Mouse (Mus musculus) midbrain, embryonic 13.5 days (tissue): Measurements from ENCODE around the gene Tmem135. TPM values are rescaled to one million over a fixed set of nuclear protein-coding genes. Genes with fewer than 3 reads are reported as not detected.

Experiments used
- ATAC-seq: fragments of 200-750 bp; cut with Nextera tagmentation; 2 replicates; pipeline ENCODE4 v1.8.0; 2017; ENCODE audit warnings: mild to moderate bottlenecking, moderate TSS enrichment, moderate library complexity
- H3K27ac ChIP-seq: fragments of 300-500 bp; sonication (generic); 2 replicates; pipeline ENCODE4 v1.5.1; 2015; ENCODE audit warnings: inconsistent platforms, mild to moderate bottlenecking, moderate library complexity
- H3K27me3 ChIP-seq: fragments of 300-500 bp; sonication (generic); 2 replicates; pipeline ENCODE4 v1.6.1; 2015; ENCODE audit warnings: mild to moderate bottlenecking, inconsistent platforms
- H3K36me3 ChIP-seq: fragments of 300-500 bp; sonication (generic); 2 replicates; pipeline ENCODE4 v1.6.1; 2015; ENCODE audit warnings: mild to moderate bottlenecking, inconsistent platforms
- H3K4me1 ChIP-seq: fragments of 300-500 bp; sonication (generic); replicated peaks from 2 replicates; pipeline ENCODE4 v1.6.1; 2015; ENCODE audit warnings: inconsistent platforms
- H3K4me2 ChIP-seq: fragments of 300-500 bp; sonication (generic); replicated peaks from 2 replicates; pipeline ENCODE4 v1.6.1; 2015; ENCODE audit warnings: moderate library complexity, mild to moderate bottlenecking, inconsistent platforms
- H3K4me3 ChIP-seq: fragments of 300-500 bp; sonication (generic); replicated peaks from 2 replicates; pipeline ENCODE4 v1.5.1; 2015; ENCODE audit warnings: mild to moderate bottlenecking, inconsistent platforms
- H3K9ac ChIP-seq: fragments of 300-500 bp; sonication (generic); replicated peaks from 2 replicates; pipeline ENCODE4 v1.6.1; 2015; ENCODE audit warnings: mild to moderate bottlenecking, inconsistent platforms
- H3K9me3 ChIP-seq: fragments of 300-500 bp; sonication (generic); 2 replicates; pipeline ENCODE4 v1.6.1; 2016; ENCODE audit warnings: mild to moderate bottlenecking, inconsistent platforms
- WGBS: fragments of 180-500 bp; shearing (Covaris S2); methylation state at CpG from one replicate; pipeline ENCODE4 v1.1.7; 2015; 5-methylcytosine and 5-hydroxymethylcytosine counted together
- polyA plus RNA-seq: library from polyadenylated mRNA; unstranded; fragments of >200 nt; fragmentation: Nextera tagmentation; extraction: Ambion mirVana; gene quantifications from 2 replicates; pipeline ENCODE4 v1.2.1, GENCODE M21; 2015

Tmem135 gene
- polyA plus RNA-seq, 1 experiment from 2014 or later = 21.4 TPM

DNA sequence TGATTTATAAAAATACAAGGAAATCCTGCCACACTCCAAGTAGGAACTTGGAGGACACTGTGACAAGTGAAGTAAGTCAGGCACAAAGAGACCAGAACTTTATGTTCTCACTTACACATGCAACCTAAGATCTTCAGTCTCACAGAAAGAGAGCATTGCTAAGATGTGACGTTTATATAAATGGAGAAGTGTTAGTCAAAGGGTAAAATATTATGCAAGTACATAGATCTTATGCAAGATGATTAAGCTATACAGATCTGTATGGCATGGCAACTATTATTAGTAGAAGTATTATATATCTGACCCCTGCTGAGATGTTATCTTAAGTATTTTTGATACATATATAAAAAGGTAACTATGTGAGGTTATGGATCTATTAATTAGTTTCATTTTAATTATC, 8.6 kb downstream of the Tmem135 start:
- WGBS = 80% methylated on average over 1 of the region's 1 CpGs
- no peak overlapping the region for H3K9ac ChIP-seq
- H3K4me2 ChIP-seq = no peak overlapping the region
- no peak overlapping the region for H3K27ac ChIP-seq
- no peaks in the 10 kb centered on the region for H3K9me3 ChIP-seq
- H3K36me3 ChIP-seq = no peaks in the 10 kb centered on the region
- no peaks in the 10 kb centered on the region for H3K4me1 ChIP-seq
- H3K4me3 ChIP-seq = no peak overlapping the region
- ATAC-seq = no peak
- H3K27me3 ChIP-seq = peaks cover 9% of the 10 kb centered on the region; the same call in 1 of the 2 replicates

- H3K4me2 ChIP-seq = no peak overlapping the region
- no peaks in the 10 kb centered on the region for H3K4me1 ChIP-seq
- H3K4me3 ChIP-seq = no peak overlapping the region
- H3K27me3 ChIP-seq = no peaks in the 10 kb centered on the region
- H3K27ac ChIP-seq = no peak overlapping the region
- 96% methylated on average over 1 of the region's 1 CpGs for WGBS
- H3K9me3 ChIP-seq = no peaks in the 10 kb centered on the region
- no peak overlapping the region for H3K9ac ChIP-seq
- ATAC-seq = no peak
- H3K36me3 ChIP-seq = no peaks in the 10 kb centered on the region
Measured at GRCm38 (mm10) chr7:89392825-89393224, 11.2 kb downstream of the Tmem135 start.

DNA sequence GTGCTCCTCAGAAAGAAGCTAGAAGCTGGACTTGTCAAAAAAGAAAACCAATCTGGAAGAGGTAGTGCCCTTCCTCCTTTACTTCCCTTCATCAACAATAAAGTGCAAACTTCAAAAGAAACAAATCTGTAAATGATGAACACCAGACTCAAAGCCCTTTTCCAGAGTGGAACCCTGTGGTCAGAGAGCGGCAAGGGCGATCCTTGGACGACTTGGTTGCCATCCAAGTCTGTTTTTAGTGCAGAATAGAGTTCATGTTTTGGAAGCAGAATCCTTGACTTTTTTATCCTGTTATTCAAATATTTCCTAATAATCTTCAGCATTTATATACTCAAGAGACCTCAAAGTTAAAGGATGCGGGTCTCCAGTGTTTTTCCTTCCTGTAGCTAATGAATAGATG, 11.6 kb downstream of the Tmem135 start:
- no peak overlapping the region for H3K4me3 ChIP-seq
- 79% methylated on average over 4 of the region's 4 CpGs for WGBS
- no peaks in the 10 kb centered on the region for H3K9me3 ChIP-seq
- no peak overlapping the region for H3K27ac ChIP-seq
- H3K36me3 ChIP-seq = no peaks in the 10 kb centered on the region
- no peaks in the 10 kb centered on the region for H3K4me1 ChIP-seq
- no peak overlapping the region for H3K9ac ChIP-seq
- H3K4me2 ChIP-seq = no peak overlapping the region
- ATAC-seq = no peak
- H3K27me3 ChIP-seq = no peaks in the 10 kb centered on the region

DNA sequence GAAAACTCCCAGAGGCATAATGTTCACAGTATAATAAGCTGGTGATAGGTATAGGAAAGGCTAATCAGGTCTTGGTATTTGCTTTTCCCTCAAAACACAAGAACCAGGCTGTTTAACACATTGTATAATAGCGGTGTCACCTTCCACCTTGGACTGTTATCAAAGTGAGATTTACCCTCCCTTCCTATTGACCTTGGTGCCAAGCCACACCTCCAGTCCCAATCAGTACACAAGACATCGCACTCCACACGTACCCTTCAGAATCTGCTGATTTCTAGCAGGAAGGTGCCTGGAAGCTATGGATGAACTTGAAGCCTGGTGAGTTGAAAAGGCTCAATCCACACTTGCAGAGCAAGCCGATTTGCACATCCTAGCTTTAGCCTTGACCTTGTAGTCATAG, 12.2 kb downstream of the Tmem135 start:
- no peak overlapping the region for H3K4me2 ChIP-seq
- H3K4me3 ChIP-seq = no peak overlapping the region
- WGBS = 89% methylated on average over 4 of the region's 4 CpGs
- H3K27ac ChIP-seq = no peak overlapping the region
- H3K36me3 ChIP-seq = no peaks in the 10 kb centered on the region
- ATAC-seq = no peak
- H3K4me1 ChIP-seq = no peaks in the 10 kb centered on the region
- H3K27me3 ChIP-seq = no peaks in the 10 kb centered on the region
- no peaks in the 10 kb centered on the region for H3K9me3 ChIP-seq
- H3K9ac ChIP-seq = no peak overlapping the region

- Histone ChIP-seq H3K9me3 (no peaks in the 10 kb centered on the region), H3K27ac (no peak overlapping the region), H3K4me2 (no peak overlapping the region), H3K4me1 (no peaks in the 10 kb centered on the region), H3K4me3 (no peak overlapping the region), H3K36me3 (no peaks in the 10 kb centered on the region), H3K27me3 (no peaks in the 10 kb centered on the region), H3K9ac (no peak overlapping the region)
- ATAC-seq = no peak
- WGBS = 95% methylated on average over 3 of the region's 3 CpGs
Measured at GRCm38 (mm10) chr7:89391281-89391680, 12.7 kb downstream of the Tmem135 start.

DNA sequence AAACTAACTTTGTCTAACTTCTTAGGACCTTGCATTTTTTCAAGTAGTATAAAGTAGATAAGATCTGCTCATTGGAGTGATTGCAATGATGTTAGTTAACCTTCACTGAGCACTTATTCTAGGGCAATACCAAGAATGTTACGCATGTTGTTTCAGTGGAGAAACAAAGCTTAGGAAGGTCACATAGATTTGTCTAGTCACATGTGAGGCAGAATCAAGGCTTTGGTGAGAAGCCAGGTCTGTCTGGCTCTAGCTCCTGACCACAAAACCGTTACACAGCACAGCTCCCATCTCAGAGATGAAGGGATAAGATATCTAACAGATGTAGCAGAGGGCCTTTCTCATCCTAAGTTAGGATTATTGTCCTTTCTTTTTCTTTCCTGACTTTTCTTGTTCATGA, 13.4 kb downstream of the Tmem135 start:
- Histone ChIP-seq H3K4me3 (no peak overlapping the region), H3K9ac (no peak overlapping the region), H3K36me3 (no peaks in the 10 kb centered on the region), H3K9me3 (no peaks in the 10 kb centered on the region), H3K4me1 (no peaks in the 10 kb centered on the region), H3K27ac (no peak overlapping the region), H3K27me3 (no peaks in the 10 kb centered on the region), H3K4me2 (no peak overlapping the region)
- no peak for ATAC-seq
- WGBS = 82% methylated on average over 2 of the region's 2 CpGs

DNA sequence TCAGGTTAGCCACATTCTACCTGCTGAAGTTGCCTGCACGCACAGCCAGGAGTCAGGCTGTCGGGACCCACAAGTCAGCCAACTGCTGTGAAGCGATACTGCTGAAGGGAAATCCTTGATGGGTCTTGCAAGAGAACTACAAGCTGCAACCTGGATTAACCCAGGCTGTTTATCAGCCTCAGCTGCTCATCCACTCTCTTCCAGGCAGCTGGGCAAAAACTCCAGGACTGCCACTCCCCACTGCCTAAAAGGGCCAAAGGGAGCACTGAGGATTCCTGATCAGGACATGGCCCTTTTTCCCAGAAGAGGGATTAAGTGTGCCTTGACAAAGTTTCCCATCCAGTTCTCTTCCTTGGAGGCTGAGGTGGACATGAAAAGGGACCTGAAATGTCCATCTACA, 15.0 kb downstream of the Tmem135 start:
- H3K4me1 ChIP-seq = no peaks in the 10 kb centered on the region
- no peaks in the 10 kb centered on the region for H3K9me3 ChIP-seq
- H3K27me3 ChIP-seq = no peaks in the 10 kb centered on the region
- no peak overlapping the region for H3K4me3 ChIP-seq
- H3K27ac ChIP-seq = no peak overlapping the region
- ATAC-seq = no peak
- H3K9ac ChIP-seq = no peak overlapping the region
- no peaks in the 10 kb centered on the region for H3K36me3 ChIP-seq
- no peak overlapping the region for H3K4me2 ChIP-seq
- 77% methylated on average over 3 of the region's 3 CpGs for WGBS

DNA sequence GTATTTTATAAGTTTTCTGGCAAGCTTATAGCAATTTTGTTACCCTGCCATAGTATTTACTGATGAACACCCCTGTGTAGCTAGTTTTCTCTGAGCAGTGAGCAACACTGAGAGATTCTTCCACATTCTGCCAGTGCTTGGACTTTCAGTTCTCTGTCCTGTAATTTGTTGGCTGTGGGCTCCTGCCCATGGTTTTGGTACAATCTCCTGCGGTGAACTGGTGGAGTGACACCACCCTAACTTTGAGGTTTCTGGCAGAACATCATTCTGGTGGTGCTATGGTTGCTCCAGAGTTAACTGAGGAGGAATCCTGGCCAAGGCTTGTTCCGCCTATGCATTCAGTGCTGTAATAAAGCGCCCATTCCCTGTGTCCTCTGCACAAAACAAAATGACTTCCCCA, 21.1 kb downstream of the Tmem135 start:
- no peak for ATAC-seq
- Histone ChIP-seq H3K4me1 (0 out of 2 replicates have a peak, but pooled peaks cover 2% of the 10 kb centered on the region), H3K9ac (no peak overlapping the region), H3K4me2 (no peak overlapping the region), H3K27ac (no peak overlapping the region), H3K4me3 (no peak overlapping the region), H3K9me3 (no peaks in the 10 kb centered on the region), H3K36me3 (no peaks in the 10 kb centered on the region), H3K27me3 (no peaks in the 10 kb centered on the region)
- 98% methylated on average over 3 of the region's 3 CpGs for WGBS

DNA sequence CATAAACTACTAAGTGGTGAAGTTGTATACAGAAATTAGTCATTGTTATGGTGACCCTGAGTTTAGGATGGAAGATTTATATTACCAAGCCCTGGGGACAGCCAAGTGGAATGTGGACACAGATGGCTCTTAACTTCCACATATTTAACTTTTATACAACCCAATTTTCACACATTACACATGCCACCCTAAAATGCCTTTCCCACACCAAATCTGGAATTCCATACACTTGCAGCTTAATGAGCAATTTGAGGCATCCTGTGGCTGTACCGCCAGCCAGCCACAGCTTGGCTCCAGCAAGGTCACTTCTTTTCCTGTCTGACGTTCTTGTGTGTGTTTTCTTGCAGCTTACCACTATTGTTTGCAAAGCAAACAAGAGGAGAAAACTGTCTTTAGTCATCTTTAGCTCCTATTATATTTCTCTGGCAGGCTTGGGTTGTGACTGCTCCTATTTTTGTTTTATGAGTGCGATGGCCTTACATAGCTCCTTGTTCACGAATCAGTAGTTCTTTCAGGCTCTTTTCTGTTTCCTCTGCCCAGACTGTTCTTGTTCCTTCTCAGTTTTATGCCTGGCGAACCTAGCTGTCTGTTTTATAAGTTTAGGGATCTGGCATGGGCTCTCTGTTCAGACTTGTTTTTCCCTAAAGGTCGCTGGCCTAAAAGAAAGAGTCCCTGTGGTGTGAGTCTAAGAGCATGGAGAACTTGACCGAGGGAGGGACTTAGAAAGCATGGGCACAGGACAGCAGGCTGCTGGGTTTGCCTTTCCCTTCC, 22.9 kb downstream of the Tmem135 start:
- no peak for ATAC-seq
- Histone ChIP-seq H3K27ac (no peak overlapping the region), H3K36me3 (no peaks in the 10 kb centered on the region), H3K4me1 (0 out of 2 replicates have a peak, but pooled peaks cover 2% of the 10 kb centered on the region), H3K9ac (no peak overlapping the region), H3K9me3 (no peaks in the 10 kb centered on the region), H3K27me3 (no peaks in the 10 kb centered on the region), H3K4me3 (no peak overlapping the region), H3K4me2 (no peak overlapping the region)
- WGBS = 45% methylated on average over 7 of the region's 7 CpGs

DNA sequence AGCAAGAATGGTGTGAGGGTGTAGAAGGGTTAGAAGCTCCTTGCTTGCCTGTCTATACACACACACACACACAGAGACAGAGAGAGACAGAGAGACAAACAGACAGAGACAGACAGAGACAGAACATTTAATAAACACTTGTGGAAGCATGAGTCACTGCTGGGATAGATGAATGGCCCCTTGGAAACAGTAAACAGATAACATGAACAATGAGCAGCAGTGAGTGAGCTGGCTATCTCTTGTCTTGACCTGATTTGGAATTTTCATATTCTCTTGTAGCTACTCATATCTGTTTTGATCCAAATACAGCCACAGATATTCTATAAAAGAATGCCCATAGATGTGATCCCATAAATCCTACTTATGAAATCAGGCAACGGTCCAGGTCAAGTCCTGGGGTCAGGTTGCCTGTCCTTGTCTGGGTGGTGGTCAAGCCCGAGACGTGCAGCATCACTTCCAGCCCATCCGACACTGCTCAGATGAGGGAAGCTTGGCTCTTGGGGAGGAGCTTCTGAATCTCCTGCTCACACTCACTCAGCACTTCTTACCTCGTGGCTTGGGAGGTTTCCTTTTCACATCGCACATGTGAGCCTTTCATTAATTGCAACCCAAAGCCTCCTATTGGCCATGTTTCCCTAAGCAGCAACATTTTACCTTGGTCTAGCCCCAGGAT, 32.3 kb downstream of the Tmem135 start:
- Histone ChIP-seq H3K9me3 (no peaks in the 10 kb centered on the region), H3K4me3 (no peak overlapping the region), H3K4me1 (no peaks in the 10 kb centered on the region), H3K36me3 (no peaks in the 10 kb centered on the region), H3K4me2 (no peak overlapping the region), H3K27me3 (peaks cover 26% of the 10 kb centered on the region), H3K27ac (no peak overlapping the region), H3K9ac (no peak overlapping the region)
- no peak for ATAC-seq
- WGBS = 87% methylated on average over 6 of the region's 6 CpGs

DNA sequence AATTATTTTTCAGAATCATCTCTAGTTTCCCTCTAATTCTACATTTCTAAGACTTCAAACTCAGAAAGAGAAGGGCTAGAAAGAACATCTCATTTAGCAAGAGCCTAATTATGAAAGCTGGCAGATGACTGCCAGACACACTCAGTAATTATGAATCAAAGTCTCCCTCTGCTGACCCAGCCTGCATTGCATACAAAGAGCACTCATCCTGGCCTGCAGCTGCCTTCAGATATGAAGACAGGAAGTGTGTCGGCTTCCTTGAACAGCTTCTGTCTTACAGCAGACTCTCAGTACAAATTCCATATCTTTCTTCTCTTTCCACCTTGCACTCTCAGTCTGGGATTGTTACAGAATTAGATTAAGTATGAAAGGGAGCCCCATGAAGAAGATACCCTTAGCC, 33.1 kb downstream of the Tmem135 start:
- no peak for ATAC-seq
- no peak overlapping the region for H3K4me3 ChIP-seq
- H3K27me3 ChIP-seq = peaks cover 31% of the 10 kb centered on the region
- no peak overlapping the region for H3K27ac ChIP-seq
- 54% methylated on average over 1 of the region's 1 CpGs for WGBS
- H3K9ac ChIP-seq = no peak overlapping the region
- H3K4me2 ChIP-seq = no peak overlapping the region
- H3K9me3 ChIP-seq = no peaks in the 10 kb centered on the region
- H3K4me1 ChIP-seq = no peaks in the 10 kb centered on the region
- no peaks in the 10 kb centered on the region for H3K36me3 ChIP-seq

DNA sequence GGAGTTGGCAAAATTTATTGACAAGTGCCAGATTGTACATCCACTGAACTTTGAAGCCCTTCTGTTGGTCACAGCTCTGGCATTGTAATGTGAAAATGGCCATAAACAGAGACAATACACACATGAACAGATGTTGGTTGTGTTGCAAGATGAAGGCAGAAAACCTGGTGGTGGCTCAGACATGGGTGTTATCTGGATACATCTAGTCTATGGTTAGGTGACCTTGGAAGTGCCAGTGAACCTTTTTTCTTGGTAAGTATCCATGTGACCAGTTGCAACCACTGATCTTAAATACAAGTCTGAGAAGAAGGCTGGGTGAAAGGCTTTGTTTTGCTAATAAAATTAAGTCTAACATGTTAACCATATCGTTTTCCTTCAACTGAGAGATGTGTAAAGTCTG, 33.9 kb downstream of the Tmem135 start:
- H3K4me1 ChIP-seq = peaks cover 3% of the 10 kb centered on the region; the same call in 1 of the 2 replicates
- ATAC-seq = no peak
- no peak overlapping the region for H3K27ac ChIP-seq
- no peak overlapping the region for H3K4me3 ChIP-seq
- H3K9me3 ChIP-seq = no peaks in the 10 kb centered on the region
- H3K4me2 ChIP-seq = no peak overlapping the region
- H3K9ac ChIP-seq = no peak overlapping the region
- peaks cover 35% of the 10 kb centered on the region for H3K27me3 ChIP-seq
- WGBS = 84% methylated on average over 1 of the region's 1 CpGs
- H3K36me3 ChIP-seq = no peaks in the 10 kb centered on the region
